Mouse (Mus musculus) heart, postnatal 0 days (tissue): ENCODE data around the gene Nudt17. TPM values are rescaled to one million over a fixed set of nuclear protein-coding genes. Genes with fewer than 3 reads are reported as not detected.
A peak's percentile ranks its signal among the peaks of the same experiment; 100 is the strongest.

ENCODE experiments used
- ATAC-seq: fragments of 200-750 bp; cut with Nextera tagmentation; 2 replicates; pipeline ENCODE4 v1.8.0; 2017; ENCODE audit warnings: low read depth, moderate number of reproducible peaks, moderate library complexity; ENCODE audit not compliant: insufficient read depth
- DNase-seq: peaks from one replicate; pipeline ENCODE4 v3.0.0-alpha.2; 2016; ENCODE audit warnings: low spot score
- H3K27ac ChIP-seq: fragments of 300-500 bp; sonication (generic); 2 replicates; pipeline ENCODE4 v1.5.1; 2014; ENCODE audit warnings: low read depth, mild to moderate bottlenecking
- H3K27me3 ChIP-seq: fragments of 300-500 bp; sonication (generic); 2 replicates; pipeline ENCODE4 v1.6.1; 2014; ENCODE audit warnings: low read length, mixed read lengths; ENCODE audit not compliant: control insufficient read depth, insufficient read depth
- H3K36me3 ChIP-seq: fragments of 300-500 bp; sonication (generic); replicated peaks from 2 replicates; pipeline ENCODE4 v1.6.1; 2014; ENCODE audit warnings: low read length, mixed read lengths; ENCODE audit not compliant: control insufficient read depth, insufficient read depth
- H3K4me1 ChIP-seq: fragments of 300-500 bp; sonication (generic); 2 replicates; pipeline ENCODE4 v1.6.1; 2014; ENCODE audit warnings: antibody characterized with exemption; ENCODE audit not compliant: control insufficient read depth, insufficient read depth
- H3K4me2 ChIP-seq: fragments of 300-500 bp; sonication (generic); 2 replicates; pipeline ENCODE4 v1.6.1; 2014; ENCODE audit warnings: low read depth, mild to moderate bottlenecking, low read length, moderate library complexity
- H3K4me3 ChIP-seq: fragments of 300-500 bp; sonication (generic); 2 replicates; pipeline ENCODE4 v1.5.1; 2014; ENCODE audit warnings: low read depth, low read length
- H3K9ac ChIP-seq: fragments of 300-500 bp; sonication (generic); replicated peaks from 2 replicates; pipeline ENCODE4 v1.6.1; 2014; ENCODE audit warnings: low read depth, low read length, mixed read lengths
- H3K9me3 ChIP-seq: fragments of 300-500 bp; sonication (generic); replicated peaks from 2 replicates; pipeline ENCODE4 v1.6.1; 2016; ENCODE audit warnings: low read length; ENCODE audit not compliant: control insufficient read depth
- CTCF ChIP-seq: IDR thresholded peaks from 2 replicates; pipeline ENCODE4 v1.5.1; 2016; ENCODE audit warnings: antibody characterized with exemption, control low read depth, low read depth
- EP300 ChIP-seq: IDR thresholded peaks from 2 replicates; pipeline ENCODE4 v1.6.1; 2016; ENCODE audit warnings: antibody characterized with exemption, low read depth
- WGBS: fragments of 180-500 bp; shearing (Covaris S2); extraction: QIAGEN DNeasy Blood & Tissue Kit; methylation state at CpG from one replicate; pipeline ENCODE4 v1.1.7; 2014; 5-methylcytosine and 5-hydroxymethylcytosine counted together
- polyA plus RNA-seq: library from polyadenylated mRNA; unstranded; fragments of >200 nt; fragmentation: Nextera tagmentation; extraction: Ambion mirVana; gene quantifications from 2 replicates; pipeline ENCODE4 v1.2.1, GENCODE M21; 2015
- total RNA-seq: library from RNA; depleted of rRNA; stranded (reverse); fragments of >200 nt; gene quantifications from 2 replicates; pipeline ENCODE4 v1.2.3, GENCODE M21; 2014; ENCODE audit warnings: low replicate concordance

Gene Nudt17
- total and polyA plus RNA-seq, 2 experiments from 2014 or later: 2.5 to 6.9 TPM

GRCm38 (mm10) chr3:96700376-96700775 lies 8.0 kb downstream of the Nudt17 start:
- no peak overlapping the region for H3K4me2 ChIP-seq
- TF ChIP-seq CTCF (peak; percentile 48), EP300 (no peak)
- no peak overlapping the region for H3K4me3 ChIP-seq
- DNase-seq (no peak), ATAC-seq (no peak)
- no peaks in the 10 kb centered on the region for H3K9me3 ChIP-seq
- H3K27ac ChIP-seq: no peak overlapping the region
- H3K9ac ChIP-seq: no peak overlapping the region
- H3K27me3 ChIP-seq: no peaks in the 10 kb centered on the region
- WGBS: 60% methylated on average over 7 of the region's 7 CpGs
- no peaks in the 10 kb centered on the region; the same call in 1 of the 2 replicates for H3K4me1 ChIP-seq
- peaks cover 42% of the 10 kb centered on the region for H3K36me3 ChIP-seq

GRCm38 (mm10) chr3:96698993-96699690 lies 9.2 kb downstream of the Nudt17 start:
- WGBS: 59% methylated on average over 19 of the region's 19 CpGs
- no peak for TF ChIP-seq EP300
- no peak for TF ChIP-seq CTCF
- H3K4me2 ChIP-seq: no peak overlapping the region

GRCm38 (mm10) chr3:96696766-96697732 lies 11.3 kb downstream of the Nudt17 start:
- TF ChIP-seq EP300: no peak; the same call in 1 of the 2 replicates
- TF ChIP-seq CTCF: no peak
- peak overlapping the region; percentile 72 for H3K9ac ChIP-seq
- no peaks in the 10 kb centered on the region for H3K27me3 ChIP-seq
- H3K4me3 ChIP-seq: peak overlapping the region; percentile 84
- peak; percentile 96 for ATAC-seq
- peak overlapping the region; percentile 79 for H3K4me2 ChIP-seq
- no peaks in the 10 kb centered on the region for H3K9me3 ChIP-seq
- peak overlapping the region; percentile 91 for H3K27ac ChIP-seq
- H3K36me3 ChIP-seq: peaks cover 16% of the 10 kb centered on the region
- under 1% methylated on average over 73 of the region's 85 CpGs for WGBS
- peak; percentile 88 for DNase-seq
- no peaks in the 10 kb centered on the region; the same call in 1 of the 2 replicates for H3K4me1 ChIP-seq

More at GRCm38 (mm10) chr3:96698993-96699690, 9.2 kb downstream of the Nudt17 start:
- Histone ChIP-seq H3K27ac (no peak overlapping the region), H3K4me3 (no peak overlapping the region), H3K9me3 (no peaks in the 10 kb centered on the region), H3K4me1 (no peaks in the 10 kb centered on the region; the same call in 1 of the 2 replicates), H3K27me3 (no peaks in the 10 kb centered on the region), H3K9ac (no peak overlapping the region), H3K36me3 (peaks cover 31% of the 10 kb centered on the region)
- ATAC-seq (no peak), DNase-seq (no peak)

GRCm38 (mm10) chr3:96696198-96696765 lies 12.1 kb downstream of the Nudt17 start, which contains the start of gene Pias3:
Gene Pias3 (plus strand): TSS chr3:96696384.
- ATAC-seq (peak; percentile 87), DNase-seq (peak; percentile 88)
- H3K9ac ChIP-seq: peak within 1 kb of the TSS; percentile 72
- no peaks in the 10 kb centered on the region for H3K9me3 ChIP-seq
- peak within 1 kb of the TSS; percentile 84 for H3K4me3 ChIP-seq
- peaks cover 9% of the 10 kb centered on the region for H3K36me3 ChIP-seq
- no peaks in the 10 kb centered on the region; the same call in 1 of the 2 replicates for H3K4me1 ChIP-seq
- TF ChIP-seq CTCF (no peak), EP300 (no peak)
- H3K27me3 ChIP-seq: no peaks in the 10 kb centered on the region
- H3K27ac ChIP-seq: peak within 1 kb of the TSS; percentile 91
- under 1% methylated on average over 35 of the region's 35 CpGs for WGBS
- peak within 1 kb of the TSS; percentile 79 for H3K4me2 ChIP-seq

GRCm38 (mm10) chr3:96693579-96693978 lies 14.8 kb downstream of the Nudt17 start:
- Histone ChIP-seq H3K4me1 (no peaks in the 10 kb centered on the region; the same call in 1 of the 2 replicates), H3K9ac (no peak overlapping the region), H3K27ac (no peak overlapping the region), H3K4me2 (no peak overlapping the region), H3K9me3 (no peaks in the 10 kb centered on the region), H3K27me3 (no peaks in the 10 kb centered on the region), H3K36me3 (no peaks in the 10 kb centered on the region), H3K4me3 (no peak overlapping the region)
- TF ChIP-seq EP300 (no peak), CTCF (no peak)
- WGBS: 91% methylated on average over 1 of the region's 1 CpGs
- DNase-seq: no peak
- no peak for ATAC-seq
